Mouse (Mus musculus): ENCODE results near the gene Sugct.

DNA sequence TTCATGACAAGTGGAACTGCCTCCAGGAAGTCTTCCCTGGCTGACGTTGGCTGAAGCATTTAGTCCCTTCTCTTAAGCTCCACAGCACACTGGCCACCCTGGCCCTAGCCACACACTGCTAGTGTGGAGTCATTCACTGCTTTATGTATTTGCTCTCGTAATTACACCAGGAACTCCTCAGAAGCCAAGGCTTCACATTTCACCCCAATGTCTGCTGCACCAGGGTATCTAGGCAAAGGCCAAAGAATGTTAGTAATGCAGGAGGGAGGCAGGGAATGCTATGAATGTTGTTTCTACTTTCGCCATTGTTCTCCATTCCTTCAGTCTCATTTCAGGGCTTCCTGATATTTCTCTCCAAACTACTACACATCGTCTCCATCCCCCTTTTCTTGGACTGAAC is 398.4 kb downstream of the Sugct start:
- TF ChIP-seq USF1 (IDR thresholded peaks at IDR 0.05; ENCODE audit: low read depth) = no peak
- no peak for TF ChIP-seq POLR2A (IDR thresholded peaks at IDR 0.05; ENCODE audit: insufficient read length, low read depth)
- TF ChIP-seq E2F4 (IDR thresholded peaks at IDR 0.05; ENCODE audit: insufficient read depth) = no peak
- TF ChIP-seq MAX (IDR thresholded peaks at IDR 0.05; ENCODE audit: low read depth) = no peak
- TF ChIP-seq POLR2AphosphoS2 (IDR thresholded peaks at IDR 0.05; ENCODE audit: insufficient read length, low read depth) = no peak
